Mouse (Mus musculus) natural killer cell, adult 2 months (primary cell): ENCODE results near the gene Tssc4.

Source experiments
- DNase-seq, 2 experiments: peaks; one replicate each; pipeline ENCODE4 v3.0.0; 2022; ENCODE audit warnings: low spot score in 2 of 2

The Tssc4 gene

GRCm38 (mm10) chr7:143109696-143110095 is 40.6 kb downstream of the Tssc4 start:
- no peak for DNase-seq

GRCm38 (mm10) chr7:143110803-143111202 is 41.8 kb downstream of the Tssc4 start:
- no peak for DNase-seq

- DNase-seq = no peak
These were observed 42.7 kb downstream of the Tssc4 start for GRCm38 (mm10) chr7:143111719-143112118.

DNA sequence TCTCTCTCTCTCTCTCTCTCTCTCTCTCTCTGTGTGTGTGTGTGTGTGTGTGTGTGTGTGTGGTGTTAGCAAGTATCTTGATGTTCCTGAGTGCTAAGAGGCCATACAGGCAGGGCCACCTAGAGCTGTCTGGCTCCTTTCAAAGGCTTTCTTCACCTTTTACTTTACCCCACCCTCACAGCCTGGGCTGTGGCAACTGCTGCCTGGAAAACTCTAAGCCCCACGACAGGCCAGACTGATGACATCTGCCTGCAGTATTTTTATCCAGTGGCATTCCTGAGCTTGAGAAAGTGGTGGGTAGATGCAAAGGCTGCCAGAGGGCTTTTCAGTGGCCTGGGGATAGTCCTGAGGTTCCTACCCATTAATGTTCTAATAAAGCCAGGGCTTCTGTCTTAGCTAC is 43.3 kb downstream of the Tssc4 start:
- DNase-seq = no peak

DNA sequence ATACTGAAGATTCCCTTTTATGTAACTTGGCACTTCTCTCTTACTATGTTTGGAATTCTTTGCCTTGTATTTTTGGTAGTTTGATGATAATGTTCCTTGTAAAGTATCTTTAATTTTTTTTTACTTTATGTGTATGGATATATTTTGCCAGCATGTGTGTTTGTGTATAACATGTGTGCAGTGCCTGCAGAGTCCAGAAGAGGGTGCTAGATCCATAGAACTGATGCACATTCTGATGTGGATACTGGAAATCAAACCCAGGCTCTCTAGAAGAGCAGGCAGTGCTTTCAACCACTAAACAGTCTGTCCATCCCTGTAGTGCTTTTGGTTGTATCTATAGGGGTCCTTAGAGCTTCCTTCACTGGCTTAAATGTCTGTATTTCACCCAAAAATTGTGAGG is 45.7 kb downstream of the Tssc4 start:
- no peak for DNase-seq

DNA sequence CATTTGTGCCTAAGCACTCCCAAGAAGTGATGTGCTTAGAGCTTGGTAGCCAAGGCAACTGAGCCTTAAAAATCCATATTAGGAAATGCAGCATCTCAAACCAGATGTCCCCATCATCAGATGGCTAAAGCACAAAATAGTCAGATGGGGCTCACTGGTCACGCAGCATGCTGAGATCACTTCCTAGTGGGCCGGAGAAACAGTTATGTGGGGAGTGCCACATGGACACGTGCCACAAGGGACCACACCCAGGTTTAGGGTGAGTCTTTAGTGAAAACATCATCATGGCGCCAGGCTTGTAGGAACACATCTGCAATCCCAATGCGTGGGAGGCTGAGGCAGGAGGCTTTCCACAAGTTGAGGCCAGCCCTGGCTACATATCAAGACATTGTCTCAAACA is 47.5 kb downstream of the Tssc4 start:
- DNase-seq = no peak

DNA sequence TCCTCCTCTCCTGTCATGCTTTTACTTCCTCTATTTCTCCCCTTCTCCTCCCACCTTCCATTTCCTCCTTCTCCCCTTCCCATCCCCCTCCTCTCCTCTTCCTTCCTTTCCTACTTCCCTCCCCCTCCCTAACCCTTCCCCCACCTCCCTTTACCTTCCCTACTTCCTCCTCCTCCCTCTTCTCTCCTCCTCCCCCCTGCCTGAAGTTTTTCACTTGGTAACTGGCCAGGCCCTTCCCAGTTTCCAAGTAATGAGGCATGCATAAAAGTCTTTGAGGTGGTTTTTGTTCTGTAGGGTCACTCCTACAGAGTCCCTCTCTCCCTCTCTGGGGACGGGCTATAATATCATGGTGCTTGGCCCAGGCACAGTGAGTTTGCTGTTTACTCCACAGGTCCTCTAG is 50.4 kb downstream of the Tssc4 start:
- DNase-seq = no peak

DNA sequence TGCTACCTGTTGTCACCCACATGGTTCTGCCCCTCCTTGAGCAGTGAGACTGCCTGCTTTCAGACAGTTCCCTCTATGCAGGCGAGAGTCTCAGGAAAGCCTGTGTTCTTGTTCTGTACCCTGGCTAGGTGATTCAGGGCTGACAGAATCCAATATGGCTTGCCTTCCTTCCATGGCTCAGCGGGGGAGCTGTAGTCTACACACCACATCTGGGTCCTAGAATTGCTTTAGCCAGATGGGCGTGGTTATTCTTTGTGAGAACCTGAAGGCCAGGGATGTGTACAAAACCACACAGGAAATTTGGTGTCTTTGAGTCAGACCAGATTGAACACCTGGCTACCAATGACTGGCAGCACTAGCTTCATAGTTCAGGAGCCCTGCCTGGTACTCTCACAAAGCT is 50.8 kb downstream of the Tssc4 start:
- no peak for DNase-seq
